Mouse (Mus musculus): ENCODE data around the gene Phyhipl.

Phyhipl gene

GRCm38 (mm10) chr10:70532249-70532648, 123.5 kb downstream of the Phyhipl start:
- DNase-seq: no peak

GRCm38 (mm10) chr10:70530185-70530823, 125.5 kb downstream of the Phyhipl start:
- no peak for DNase-seq

DNA sequence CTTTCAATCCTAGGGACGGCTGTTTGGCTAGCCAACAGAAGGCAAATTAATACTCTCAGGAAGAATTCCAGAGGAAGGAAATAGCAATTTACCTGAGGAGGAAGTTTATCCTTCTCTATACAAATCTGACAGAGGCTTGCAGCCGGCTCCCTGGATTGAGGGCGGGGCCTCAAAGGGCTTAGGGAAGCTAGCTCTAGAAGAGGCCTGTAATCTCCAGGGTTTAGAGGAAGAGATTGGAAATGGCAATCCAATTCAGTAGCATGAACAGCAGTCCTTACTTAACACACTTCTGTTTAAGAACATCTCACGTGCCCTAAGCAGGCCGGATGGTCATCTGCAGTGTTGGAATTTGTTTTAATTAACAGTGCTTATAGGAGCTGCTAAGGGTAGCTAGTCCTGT, 134.4 kb downstream of the Phyhipl start:
- DNase-seq: no peak

DNA sequence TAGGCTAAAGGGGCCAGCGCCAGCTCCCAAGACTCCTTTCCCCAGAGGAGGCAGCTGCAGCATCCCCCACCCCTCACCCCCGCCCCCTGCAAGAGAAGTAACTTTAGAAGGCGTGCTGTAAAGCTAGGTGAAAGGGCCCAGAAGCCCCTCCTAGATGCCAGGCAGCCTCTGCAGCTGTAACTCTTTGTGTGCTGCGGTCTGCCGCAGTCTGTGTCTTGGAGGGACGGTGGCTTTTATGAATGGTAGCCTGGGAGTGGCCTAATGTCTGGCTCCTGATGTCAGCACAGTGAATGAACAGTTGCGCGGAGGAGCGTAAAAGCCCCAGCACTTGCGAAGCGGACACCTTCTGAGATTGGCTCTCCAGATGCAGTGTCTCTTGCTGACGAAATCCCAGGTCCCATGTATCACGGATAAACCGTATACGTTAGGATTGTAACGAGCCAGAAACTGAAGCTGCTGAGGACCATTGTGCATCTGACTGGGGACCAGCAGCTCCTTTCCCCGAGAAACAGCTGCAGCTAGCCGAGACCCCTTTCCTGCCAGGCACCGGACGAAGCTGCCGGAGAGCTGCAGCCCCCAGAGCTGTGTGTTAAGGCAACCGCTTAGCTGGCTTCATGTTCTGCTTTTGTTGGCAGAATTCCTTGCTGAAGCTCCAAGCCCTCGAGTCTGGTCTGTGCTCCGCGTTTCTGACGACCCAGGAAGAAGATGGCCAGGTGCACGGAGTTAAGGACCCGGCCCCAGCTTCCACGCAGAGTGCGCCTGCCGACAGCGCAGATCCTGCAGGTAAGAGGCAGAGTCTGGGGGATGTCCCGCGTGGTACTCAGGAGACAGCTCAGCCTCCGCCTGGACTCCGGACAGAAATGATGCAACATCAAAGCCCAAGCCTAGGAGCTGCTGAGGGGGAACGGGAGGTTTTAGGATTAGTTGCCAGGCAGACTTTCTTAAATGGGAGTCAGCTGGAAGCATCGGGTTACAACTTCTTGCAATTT, 135.3 kb downstream of the Phyhipl start:
- no peak for DNase-seq

DNA sequence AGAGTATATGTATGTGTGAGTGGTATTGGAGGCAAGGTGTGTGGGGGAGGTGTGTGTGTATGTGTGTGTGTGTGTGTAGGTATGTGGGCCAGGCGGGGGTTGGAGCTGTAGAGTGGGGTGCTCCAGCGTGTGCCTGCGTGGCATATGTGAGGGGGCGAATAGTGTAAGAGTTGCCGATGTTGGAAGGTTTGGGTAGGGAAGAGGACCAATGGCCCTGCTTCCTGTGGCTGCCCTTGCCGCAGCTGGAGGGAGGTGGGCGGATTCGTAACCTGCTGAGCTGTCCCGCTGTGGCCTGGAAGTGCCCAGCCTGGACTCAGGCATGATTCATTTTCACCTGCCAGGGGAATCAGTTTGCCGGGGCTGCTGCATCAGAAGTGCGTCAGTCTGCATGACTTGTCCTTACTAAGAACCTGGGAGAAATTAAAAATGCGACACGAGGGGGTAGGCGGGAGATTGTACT, 136.1 kb downstream of the Phyhipl start:
- DNase-seq: no peak

DNA sequence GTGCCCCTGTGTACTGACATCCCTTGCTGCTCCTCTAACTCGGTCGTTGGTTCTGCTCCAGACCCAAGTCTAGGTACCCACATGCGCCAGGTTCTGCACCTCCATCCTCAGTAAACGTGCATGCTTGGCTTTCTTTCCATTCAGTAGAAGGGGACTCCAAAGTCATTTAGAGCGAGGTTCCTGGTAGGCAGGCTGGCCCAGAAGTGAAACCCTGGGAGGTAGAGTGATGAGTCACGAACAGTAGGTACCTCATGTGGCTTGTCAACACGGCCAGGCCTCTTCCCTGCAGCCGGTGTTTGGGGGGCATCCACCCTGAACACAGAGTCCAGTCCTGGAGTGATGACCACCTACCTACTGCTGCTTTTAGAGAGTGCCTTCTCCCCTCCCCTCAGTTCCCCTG, 139.1 kb downstream of the Phyhipl start:
- DNase-seq: no peak

DNA sequence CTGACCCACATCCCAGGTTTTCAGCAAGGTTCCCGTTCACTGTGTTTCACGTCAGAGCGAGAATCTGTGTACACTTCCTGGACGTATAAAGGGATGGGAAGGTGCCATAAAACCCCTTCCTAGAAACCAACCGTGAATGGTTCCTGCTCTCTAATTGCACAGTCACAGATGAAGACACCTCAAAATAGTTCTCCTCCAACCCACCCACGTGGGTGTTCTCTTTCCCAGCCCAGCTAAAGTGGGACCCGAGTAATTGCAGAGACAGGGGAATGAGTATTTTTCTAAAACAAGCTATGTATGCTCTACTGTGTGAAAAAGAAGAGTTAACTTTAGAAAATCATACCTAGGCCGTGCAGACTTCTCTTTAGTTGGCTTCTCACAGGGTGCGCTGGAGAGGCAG, 140.9 kb downstream of the Phyhipl start:
- DNase-seq: no peak

DNA sequence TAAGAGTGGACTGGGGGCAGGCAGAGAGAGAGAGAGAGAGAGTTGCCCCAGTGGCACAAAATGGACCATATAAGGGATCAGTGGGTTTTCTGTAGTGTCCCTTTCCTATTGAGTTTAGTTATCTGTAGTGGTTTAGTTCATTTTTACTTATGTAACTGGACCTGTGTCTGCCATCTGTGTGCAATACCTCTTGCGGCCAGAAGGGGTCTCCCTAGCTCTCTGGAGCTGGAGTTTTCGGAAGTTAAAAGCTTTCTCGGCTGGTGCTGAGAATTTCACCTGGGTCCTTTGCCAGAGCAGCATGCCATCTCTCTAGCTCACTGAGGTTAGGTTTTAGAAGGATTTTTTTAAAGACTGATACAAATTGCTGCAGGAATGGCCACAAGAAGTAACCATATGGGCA, 147.9 kb downstream of the Phyhipl start:
- no peak for DNase-seq

All from kidney, adult 8-10 months (tissue).